Mouse (Mus musculus) liver, adult 2 months (tissue): ENCODE measurements around the gene Cerk. TPM values are rescaled to one million over a fixed set of nuclear protein-coding genes. Genes with fewer than 3 reads are reported as not detected.

ENCODE experiments used
- DNase-seq: peaks from one replicate; pipeline ENCODE4 v3.0.0-alpha.2; 2011; ENCODE audit warnings: low read depth, low spot score; ENCODE audit errors: extremely low read depth
- H3K27ac ChIP-seq: fragments of 200-500 bp; replicated peaks from 2 replicates; pipeline ENCODE4 v1.5.1; 2012; ENCODE audit warnings: low read depth, mild to moderate bottlenecking, control low read depth, inconsistent platforms, low read length; ENCODE audit not compliant: insufficient read depth
- H3K27me3 ChIP-seq: fragments of 200-500 bp; 2 replicates; pipeline ENCODE4 v1.6.1; 2012; ENCODE audit warnings: mild to moderate bottlenecking, moderate library complexity, low read length, inconsistent platforms; ENCODE audit not compliant: control insufficient read depth, insufficient read depth
- H3K36me3 ChIP-seq: fragments of 200-500 bp; 2 replicates; pipeline ENCODE4 v1.6.1; 2012; ENCODE audit warnings: low read length, inconsistent platforms; ENCODE audit not compliant: control insufficient read depth, insufficient read depth
- H3K4me1 ChIP-seq: fragments of 200-500 bp; 2 replicates; pipeline ENCODE4 v1.6.1; 2011; ENCODE audit warnings: low read length; ENCODE audit not compliant: control insufficient read depth, insufficient read depth
- H3K4me3 ChIP-seq: fragments of 200-500 bp; 2 replicates; pipeline ENCODE4 v1.5.1; 2011; ENCODE audit warnings: low read depth, mild to moderate bottlenecking, control low read depth, low read length, moderate library complexity; ENCODE audit not compliant: insufficient read depth
- H3K79me2 ChIP-seq: fragments of 200-500 bp; 2 replicates; pipeline ENCODE4 v1.6.1; 2012; ENCODE audit warnings: inconsistent platforms, mild to moderate bottlenecking, low read length, moderate library complexity; ENCODE audit not compliant: control insufficient read depth, insufficient read depth
- H3K9ac ChIP-seq: fragments of 200-500 bp; 2 replicates; pipeline ENCODE4 v1.6.1; 2012; ENCODE audit warnings: low read depth, mild to moderate bottlenecking, control low read depth, inconsistent platforms, low read length
- CTCF ChIP-seq: fragments of 200-500 bp; IDR thresholded peaks from 2 replicates; pipeline ENCODE4 v1.5.1; 2011; ENCODE audit warnings: low read depth, low read length, control low read depth
- POLR2A ChIP-seq: fragments of 200-500 bp; IDR thresholded peaks from 2 replicates; pipeline ENCODE4 v1.6.1; 2011; ENCODE audit warnings: low read length, control low read depth; ENCODE audit not compliant: insufficient read depth; ENCODE audit errors: extremely low read depth
- WGBS: fragments of 180-500 bp; shearing (Covaris S2); methylation state at CpG from one replicate; pipeline ENCODE4 v1.1.7; 2018; 5-methylcytosine and 5-hydroxymethylcytosine counted together
- polyA plus RNA-seq: library from polyadenylated mRNA; depleted of rRNA; stranded (reverse); fragments of >200 nt; gene quantifications from 2 replicates; pipeline ENCODE4 v1.2.3, GENCODE M21; 2012
- total RNA-seq: library from RNA; depleted of rRNA; stranded (reverse); fragments of >200 nt; gene quantifications from 2 replicates; pipeline ENCODE4 v1.2.3, GENCODE M21; 2014

Gene Cerk
- total and polyA plus RNA-seq, 2 experiments: 2.7 to 3.0 TPM

DNA sequence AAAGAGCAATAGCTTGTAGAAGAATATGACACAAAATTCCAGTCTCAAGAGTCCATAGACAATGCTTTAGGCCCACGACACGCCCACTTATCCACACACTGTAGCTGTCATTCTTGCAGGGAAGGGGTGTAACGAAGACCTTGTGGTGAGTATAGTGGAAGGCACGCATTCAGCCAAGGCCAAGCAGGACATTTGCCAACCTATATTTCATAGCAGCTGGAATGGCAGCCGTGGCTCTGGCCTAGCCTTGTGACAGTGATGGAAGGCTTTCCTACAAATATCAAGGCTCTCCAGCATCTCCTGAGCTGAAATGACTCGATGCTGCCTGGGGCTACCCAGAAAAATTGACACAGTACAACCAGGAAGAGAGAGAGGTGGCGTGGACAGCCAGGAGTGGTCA lies 40.9 kb downstream of the Cerk start:
- no peaks in the 10 kb centered on the region for H3K27me3 ChIP-seq
- no peaks in the 10 kb centered on the region for H3K4me1 ChIP-seq
- H3K4me3 ChIP-seq: no peak overlapping the region
- no peak overlapping the region for H3K9ac ChIP-seq
- H3K27ac ChIP-seq: no peak overlapping the region
- TF ChIP-seq CTCF: no peak
- TF ChIP-seq POLR2A: no peak
- no peaks in the 10 kb centered on the region for H3K36me3 ChIP-seq
- no peak for DNase-seq
- no peaks in the 10 kb centered on the region for H3K79me2 ChIP-seq
- WGBS: 93% methylated on average over 7 of the region's 7 CpGs

DNA sequence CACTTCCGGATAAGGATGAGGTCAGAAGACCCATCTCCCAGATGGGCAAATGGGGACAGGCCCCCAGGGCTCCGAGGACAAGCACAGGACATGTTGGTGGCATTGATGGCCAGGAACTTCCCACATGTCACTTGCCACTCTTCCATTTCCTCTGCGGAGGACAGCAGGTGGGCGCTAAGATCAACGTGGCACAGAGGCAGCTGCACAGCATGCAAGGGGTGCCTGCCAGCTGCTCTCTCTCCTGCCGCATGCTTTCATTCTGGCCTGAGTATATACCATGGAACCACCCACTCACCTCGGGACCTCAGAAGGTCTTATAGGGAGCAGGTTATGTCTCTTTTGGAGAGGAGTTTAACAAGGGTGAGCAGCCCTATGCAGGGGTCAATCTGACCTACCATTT lies 41.4 kb downstream of the Cerk start:
- H3K4me1 ChIP-seq: no peaks in the 10 kb centered on the region
- no peak overlapping the region for H3K27ac ChIP-seq
- TF ChIP-seq POLR2A: no peak
- DNase-seq: no peak
- 84% methylated on average over 7 of the region's 7 CpGs for WGBS
- no peak overlapping the region for H3K4me3 ChIP-seq
- no peaks in the 10 kb centered on the region for H3K36me3 ChIP-seq
- H3K27me3 ChIP-seq: no peaks in the 10 kb centered on the region
- no peaks in the 10 kb centered on the region for H3K79me2 ChIP-seq
- H3K9ac ChIP-seq: no peak overlapping the region

DNA sequence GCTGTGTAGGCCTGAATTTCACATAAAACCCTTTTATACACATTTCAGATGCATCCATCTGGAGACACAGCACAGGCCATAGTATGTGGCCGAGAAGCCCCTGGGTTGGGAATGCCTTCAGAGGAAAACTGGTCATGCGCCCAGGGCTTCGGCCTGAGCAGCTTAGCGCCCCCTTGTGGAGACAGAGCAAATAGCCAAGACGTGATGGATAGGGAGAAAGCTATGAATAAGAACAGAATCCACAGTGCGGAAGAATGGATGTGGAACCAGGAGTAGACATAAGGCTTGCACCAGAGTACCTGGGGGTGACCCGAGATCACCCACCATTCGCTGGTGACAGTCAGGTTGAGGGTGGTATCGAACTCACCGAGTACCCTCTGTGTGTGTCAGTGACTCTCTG lies 45.6 kb downstream of the Cerk start:
- Histone ChIP-seq H3K27ac (no peak overlapping the region), H3K4me3 (no peak overlapping the region), H3K27me3 (no peaks in the 10 kb centered on the region), H3K36me3 (no peaks in the 10 kb centered on the region), H3K9ac (no peak overlapping the region), H3K79me2 (no peaks in the 10 kb centered on the region), H3K4me1 (no peaks in the 10 kb centered on the region)
- TF ChIP-seq POLR2A: no peak
- TF ChIP-seq CTCF: peak; percentile 85
- 52% methylated on average over 10 of the region's 10 CpGs for WGBS
- peak; percentile 20 for DNase-seq

DNA sequence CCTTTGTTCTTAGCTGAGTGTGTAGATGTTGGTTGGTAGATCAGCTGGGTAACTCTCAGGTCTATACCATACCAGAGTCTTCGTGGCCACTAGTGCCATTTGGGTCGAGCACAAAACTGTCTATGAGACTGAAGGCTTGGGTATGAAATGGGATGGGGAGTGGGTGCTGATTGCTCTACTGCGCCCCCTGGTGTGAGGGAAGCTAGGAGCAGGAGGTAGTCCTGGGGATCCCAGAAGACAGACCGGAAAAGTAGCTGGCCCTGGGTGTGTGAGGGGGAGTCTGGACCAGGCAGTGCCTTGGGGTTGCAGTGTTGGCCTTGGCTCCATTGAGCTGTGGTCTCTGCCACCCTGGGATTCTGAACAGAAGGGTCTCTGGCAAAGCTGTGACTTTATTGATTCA lies 48.3 kb downstream of the Cerk start:
- no peak overlapping the region for H3K27ac ChIP-seq
- H3K36me3 ChIP-seq: no peaks in the 10 kb centered on the region
- no peak for DNase-seq
- H3K4me3 ChIP-seq: no peak overlapping the region
- H3K9ac ChIP-seq: no peak overlapping the region
- no peaks in the 10 kb centered on the region for H3K27me3 ChIP-seq
- H3K4me1 ChIP-seq: no peaks in the 10 kb centered on the region
- TF ChIP-seq CTCF (peak; percentile 84), POLR2A (no peak)
- H3K79me2 ChIP-seq: no peaks in the 10 kb centered on the region
- WGBS: 48% methylated on average over 4 of the region's 4 CpGs

DNA sequence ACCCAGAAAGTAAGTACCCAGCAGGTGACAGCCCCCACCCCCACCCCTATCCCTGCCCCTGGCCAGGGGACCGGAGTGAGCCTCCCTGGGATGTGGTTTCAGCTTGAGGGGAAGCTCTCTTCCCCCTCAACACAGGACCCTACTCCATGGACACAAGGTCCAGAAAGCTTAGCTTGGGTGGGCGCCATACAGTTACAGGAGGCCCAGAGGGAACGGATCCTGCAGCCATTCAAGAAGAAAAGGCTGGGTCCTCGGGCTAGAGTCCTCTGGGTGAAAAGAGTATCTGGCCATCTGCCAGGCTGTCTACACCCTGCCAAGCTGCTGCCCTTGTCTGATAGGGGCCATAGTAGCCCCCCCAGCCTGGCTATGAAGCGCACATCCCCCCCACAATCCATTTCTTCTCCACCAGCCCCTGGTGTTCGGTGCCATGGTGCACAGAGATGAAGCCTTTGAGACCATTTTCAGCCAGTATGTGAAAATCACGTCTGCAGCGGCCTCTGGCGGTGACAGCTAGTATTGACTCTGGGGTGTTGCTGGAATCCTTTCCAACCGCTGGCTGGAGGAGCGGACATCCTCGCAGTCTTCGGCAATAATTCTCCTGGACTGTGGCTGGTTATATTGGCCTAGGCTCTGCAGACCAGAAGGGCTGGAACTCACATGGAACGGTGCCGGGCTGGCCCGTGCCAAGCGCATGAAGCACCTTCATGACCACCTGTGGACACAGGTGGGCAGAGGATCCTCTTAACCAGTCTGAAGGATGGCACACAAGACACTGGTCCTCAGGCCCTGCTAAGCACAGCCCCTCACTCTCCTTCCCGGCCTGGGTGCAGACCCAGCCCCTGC lies 50.8 kb downstream of the Cerk start:
- H3K27me3 ChIP-seq: no peaks in the 10 kb centered on the region
- H3K79me2 ChIP-seq: no peaks in the 10 kb centered on the region
- WGBS: 40% methylated on average over 18 of the region's 18 CpGs
- no peak overlapping the region for H3K4me3 ChIP-seq
- H3K36me3 ChIP-seq: no peaks in the 10 kb centered on the region
- TF ChIP-seq CTCF (peak; percentile 91), POLR2A (no peak)
- peak; percentile 44 for DNase-seq
- no peaks in the 10 kb centered on the region for H3K4me1 ChIP-seq
- no peak overlapping the region for H3K27ac ChIP-seq
- H3K9ac ChIP-seq: no peak overlapping the region

DNA sequence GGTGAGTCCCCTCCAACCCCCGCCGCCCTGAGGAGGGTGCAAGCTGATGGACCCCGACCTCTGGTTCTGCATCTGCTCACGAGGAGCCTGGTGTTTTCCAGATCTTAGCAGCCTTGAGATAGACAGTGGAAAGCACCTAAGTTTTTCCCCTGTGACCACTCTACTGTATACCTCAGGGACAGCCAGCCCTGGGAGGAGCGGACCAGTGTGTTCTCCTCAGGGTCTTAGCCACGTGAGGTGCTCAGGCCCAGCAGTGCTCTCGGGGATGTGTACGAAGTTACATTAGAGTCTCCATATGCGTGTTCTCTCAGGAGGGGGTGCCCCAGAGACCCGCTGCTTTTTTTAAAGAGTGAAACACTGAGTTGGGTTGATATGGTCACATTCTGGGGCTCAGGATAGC lies 55.3 kb downstream of the Cerk start:
- 95% methylated on average over 10 of the region's 10 CpGs for WGBS
- Histone ChIP-seq H3K79me2 (no peaks in the 10 kb centered on the region), H3K36me3 (no peaks in the 10 kb centered on the region), H3K4me1 (no peaks in the 10 kb centered on the region), H3K4me3 (no peak overlapping the region), H3K9ac (no peak overlapping the region), H3K27ac (no peak overlapping the region), H3K27me3 (no peaks in the 10 kb centered on the region)
- no peak for DNase-seq
- TF ChIP-seq POLR2A: no peak
- TF ChIP-seq CTCF: no peak
